Mouse (Mus musculus): ENCODE results near the gene Arrdc4. TPM values are rescaled to one million over a fixed set of nuclear protein-coding genes. Genes with fewer than 3 reads are reported as not detected.

The Arrdc4 gene
- 23.8 TPM in 2 replicates for polyA plus RNA-seq (2014; fragmentation: Nextera tagmentation; extraction: Ambion mirVana)

- H3K27ac ChIP-seq (ENCODE audit: low read depth, low read length): peak within 1 kb of the TSS; percentile 54
Measured at GRCm38 (mm10) chr7:68748761-68749635, at the start of gene Arrdc4. Arrdc4 (minus strand) TSS chr7:68749241.

GRCm38 (mm10) chr7:68795578-68795977 is 46.5 kb upstream of the Arrdc4 start:
- no peaks in the 10 kb centered on the region for H3K9me3 ChIP-seq (ENCODE audit: control insufficient read depth, low read length)
- no peaks in the 10 kb centered on the region for H3K36me3 ChIP-seq (ENCODE audit: control insufficient read depth, insufficient read depth, low read length)
- WGBS: 75% methylated on average over 5 of the region's 5 CpGs
- no peaks in the 10 kb centered on the region for H3K4me1 ChIP-seq (replicated peaks; ENCODE audit: control insufficient read depth, insufficient read depth, low read length)
- no peaks in the 10 kb centered on the region for H3K27me3 ChIP-seq (ENCODE audit: control insufficient read depth, insufficient read depth, low read length)
- no peak overlapping the region for H3K4me2 ChIP-seq (replicated peaks; ENCODE audit: low read depth, low read length)
- H3K27ac ChIP-seq (ENCODE audit: low read depth, low read length): no peak overlapping the region
- ATAC-seq (ENCODE audit: low FRiP score): no peak
- no peak for DNase-seq (ENCODE audit: low spot score)
- no peak overlapping the region for H3K4me3 ChIP-seq (ENCODE audit: low read depth, low read length)
- no peak overlapping the region for H3K9ac ChIP-seq (ENCODE audit: low read depth, low read length)

More at GRCm38 (mm10) chr7:68748761-68749635, at the start of gene Arrdc4:
- peak; percentile 100 for ATAC-seq (ENCODE audit: low FRiP score)
- peaks cover 5% of the 10 kb centered on the region; the same call in 1 of the 2 replicates for H3K4me1 ChIP-seq (replicated peaks; ENCODE audit: control insufficient read depth, insufficient read depth, low read length)
- H3K9ac ChIP-seq (ENCODE audit: low read depth, low read length): peak within 1 kb of the TSS; percentile 86
- no peaks in the 10 kb centered on the region for H3K27me3 ChIP-seq (ENCODE audit: control insufficient read depth, insufficient read depth, low read length)
- no peaks in the 10 kb centered on the region for H3K9me3 ChIP-seq (ENCODE audit: control insufficient read depth, low read length)
- no peaks in the 10 kb centered on the region for H3K36me3 ChIP-seq (ENCODE audit: control insufficient read depth, insufficient read depth, low read length)
- peak within 1 kb of the TSS; percentile 67 for H3K4me3 ChIP-seq (ENCODE audit: low read depth, low read length)
- 0% methylated on average over 51 of the region's 54 CpGs for WGBS
- DNase-seq (ENCODE audit: low spot score): peak; percentile 95
- peak within 1 kb of the TSS; percentile 93 for H3K4me2 ChIP-seq (replicated peaks; ENCODE audit: low read depth, low read length)

GRCm38 (mm10) chr7:68788711-68789110 is 39.7 kb upstream of the Arrdc4 start:
- no peak for DNase-seq (ENCODE audit: low spot score)
- H3K4me2 ChIP-seq (replicated peaks; ENCODE audit: low read depth, low read length): no peak overlapping the region
- 88% methylated on average over 3 of the region's 3 CpGs for WGBS
- H3K27me3 ChIP-seq (ENCODE audit: control insufficient read depth, insufficient read depth, low read length): no peaks in the 10 kb centered on the region
- no peak for ATAC-seq (ENCODE audit: low FRiP score)
- no peak overlapping the region for H3K4me3 ChIP-seq (ENCODE audit: low read depth, low read length)
- H3K4me1 ChIP-seq (replicated peaks; ENCODE audit: control insufficient read depth, insufficient read depth, low read length): no peaks in the 10 kb centered on the region
- H3K9me3 ChIP-seq (ENCODE audit: control insufficient read depth, low read length): no peaks in the 10 kb centered on the region
- H3K27ac ChIP-seq (ENCODE audit: low read depth, low read length): no peak overlapping the region
- no peak overlapping the region for H3K9ac ChIP-seq (ENCODE audit: low read depth, low read length)
- no peaks in the 10 kb centered on the region for H3K36me3 ChIP-seq (ENCODE audit: control insufficient read depth, insufficient read depth, low read length)

- no peaks in the 10 kb centered on the region for H3K36me3 ChIP-seq (ENCODE audit: control insufficient read depth, insufficient read depth, low read length)
- H3K27ac ChIP-seq (ENCODE audit: low read depth, low read length): no peak overlapping the region
- no peak overlapping the region for H3K4me2 ChIP-seq (replicated peaks; ENCODE audit: low read depth, low read length)
- no peak for ATAC-seq (ENCODE audit: low FRiP score)
- H3K9ac ChIP-seq (ENCODE audit: low read depth, low read length): no peak overlapping the region
- H3K4me1 ChIP-seq (replicated peaks; ENCODE audit: control insufficient read depth, insufficient read depth, low read length): no peaks in the 10 kb centered on the region
- WGBS: 88% methylated on average over 2 of the region's 2 CpGs
- no peaks in the 10 kb centered on the region for H3K27me3 ChIP-seq (ENCODE audit: control insufficient read depth, insufficient read depth, low read length)
- no peak overlapping the region for H3K4me3 ChIP-seq (ENCODE audit: low read depth, low read length)
- no peaks in the 10 kb centered on the region for H3K9me3 ChIP-seq (ENCODE audit: control insufficient read depth, low read length)
- DNase-seq (ENCODE audit: low spot score): no peak
Measured at GRCm38 (mm10) chr7:68771757-68772094, 22.7 kb upstream of the Arrdc4 start.

GRCm38 (mm10) chr7:68770894-68771756 is 22.1 kb upstream of the Arrdc4 start:
- no peak for ATAC-seq (ENCODE audit: low FRiP score)
- no peaks in the 10 kb centered on the region for H3K9me3 ChIP-seq (ENCODE audit: control insufficient read depth, low read length)
- 79% methylated on average over 7 of the region's 7 CpGs for WGBS

GRCm38 (mm10) chr7:68765926-68766325 is 16.9 kb upstream of the Arrdc4 start:
- 87% methylated on average over 4 of the region's 4 CpGs for WGBS
- ATAC-seq (ENCODE audit: low FRiP score): no peak
- H3K4me2 ChIP-seq (replicated peaks; ENCODE audit: low read depth, low read length): no peak overlapping the region
- DNase-seq (ENCODE audit: low spot score): no peak
- no peak overlapping the region for H3K9ac ChIP-seq (ENCODE audit: low read depth, low read length)
- no peak overlapping the region for H3K4me3 ChIP-seq (ENCODE audit: low read depth, low read length)
- H3K27me3 ChIP-seq (ENCODE audit: control insufficient read depth, insufficient read depth, low read length): no peaks in the 10 kb centered on the region
- H3K27ac ChIP-seq (ENCODE audit: low read depth, low read length): no peak overlapping the region
- H3K36me3 ChIP-seq (ENCODE audit: control insufficient read depth, insufficient read depth, low read length): no peaks in the 10 kb centered on the region
- no peaks in the 10 kb centered on the region for H3K9me3 ChIP-seq (ENCODE audit: control insufficient read depth, low read length)
- H3K4me1 ChIP-seq (replicated peaks; ENCODE audit: control insufficient read depth, insufficient read depth, low read length): no peaks in the 10 kb centered on the region

More at GRCm38 (mm10) chr7:68770894-68771756, 22.1 kb upstream of the Arrdc4 start:
- Histone ChIP-seq H3K4me3 (ENCODE audit: low read depth, low read length) (no peak overlapping the region), H3K27ac (ENCODE audit: low read depth, low read length) (no peak overlapping the region), H3K9ac (ENCODE audit: low read depth, low read length) (no peak overlapping the region), H3K4me2 (replicated peaks; ENCODE audit: low read depth, low read length) (no peak overlapping the region), H3K27me3 (ENCODE audit: control insufficient read depth, insufficient read depth, low read length) (no peaks in the 10 kb centered on the region), H3K36me3 (ENCODE audit: control insufficient read depth, insufficient read depth, low read length) (no peaks in the 10 kb centered on the region), H3K4me1 (replicated peaks; ENCODE audit: control insufficient read depth, insufficient read depth, low read length) (no peaks in the 10 kb centered on the region)
- DNase-seq (ENCODE audit: low spot score): no peak

- WGBS: 80% methylated on average over 6 of the region's 6 CpGs
- Histone ChIP-seq H3K27me3 (ENCODE audit: control insufficient read depth, insufficient read depth, low read length) (no peaks in the 10 kb centered on the region), H3K4me1 (replicated peaks; ENCODE audit: control insufficient read depth, insufficient read depth, low read length) (no peaks in the 10 kb centered on the region), H3K27ac (ENCODE audit: low read depth, low read length) (no peak overlapping the region), H3K36me3 (ENCODE audit: control insufficient read depth, insufficient read depth, low read length) (no peaks in the 10 kb centered on the region), H3K4me3 (ENCODE audit: low read depth, low read length) (no peak overlapping the region), H3K9ac (ENCODE audit: low read depth, low read length) (no peak overlapping the region), H3K9me3 (ENCODE audit: control insufficient read depth, low read length) (no peaks in the 10 kb centered on the region), H3K4me2 (replicated peaks; ENCODE audit: low read depth, low read length) (no peak overlapping the region)
- no peak for DNase-seq (ENCODE audit: low spot score)
- ATAC-seq (ENCODE audit: low FRiP score): no peak
Measured at GRCm38 (mm10) chr7:68759148-68759724, 10.2 kb upstream of the Arrdc4 start.

GRCm38 (mm10) chr7:68756656-68757204 is 7.7 kb upstream of the Arrdc4 start:
- Histone ChIP-seq H3K4me1 (replicated peaks; ENCODE audit: control insufficient read depth, insufficient read depth, low read length) (no peaks in the 10 kb centered on the region), H3K4me3 (ENCODE audit: low read depth, low read length) (no peak overlapping the region), H3K36me3 (ENCODE audit: control insufficient read depth, insufficient read depth, low read length) (no peaks in the 10 kb centered on the region), H3K27ac (ENCODE audit: low read depth, low read length) (no peak overlapping the region), H3K27me3 (ENCODE audit: control insufficient read depth, insufficient read depth, low read length) (no peaks in the 10 kb centered on the region), H3K4me2 (replicated peaks; ENCODE audit: low read depth, low read length) (no peak overlapping the region), H3K9ac (ENCODE audit: low read depth, low read length) (no peak overlapping the region), H3K9me3 (ENCODE audit: control insufficient read depth, low read length) (no peaks in the 10 kb centered on the region)
- WGBS: 88% methylated on average over 6 of the region's 6 CpGs
- DNase-seq (ENCODE audit: low spot score) (no peak), ATAC-seq (ENCODE audit: low FRiP score) (no peak)

Measured in hindbrain, embryonic 11.5 days (tissue).